Mouse (Mus musculus) embryonic stem cell, embryonic (primary cell): ENCODE data around the gene Plac8.

ENCODE experiments used
- CTCF ChIA-PET, 4 experiments: fragments of 300-600 bp in 2 of 4; fragments of 350-600 bp in 2 of 4; sonication (Branson Sonifier 250); formaldehyde crosslinking; loops; one replicate each; lab custom pipeline; 2022; ENCODE audit warnings: inconsistent platforms in 2 of 4; lab: Charles Lee
- POLR2A ChIA-PET, 4 experiments: fragments of 300-600 bp in 2 of 4; fragments of 350-600 bp in 2 of 4; sonication (Branson Sonifier 250); formaldehyde crosslinking; loops; one replicate each; lab custom pipeline; 2022; ENCODE audit warnings: antibody characterized with exemption in 4 of 4, inconsistent platforms in 1 of 4; lab: Charles Lee

The Plac8 gene

DNA sequence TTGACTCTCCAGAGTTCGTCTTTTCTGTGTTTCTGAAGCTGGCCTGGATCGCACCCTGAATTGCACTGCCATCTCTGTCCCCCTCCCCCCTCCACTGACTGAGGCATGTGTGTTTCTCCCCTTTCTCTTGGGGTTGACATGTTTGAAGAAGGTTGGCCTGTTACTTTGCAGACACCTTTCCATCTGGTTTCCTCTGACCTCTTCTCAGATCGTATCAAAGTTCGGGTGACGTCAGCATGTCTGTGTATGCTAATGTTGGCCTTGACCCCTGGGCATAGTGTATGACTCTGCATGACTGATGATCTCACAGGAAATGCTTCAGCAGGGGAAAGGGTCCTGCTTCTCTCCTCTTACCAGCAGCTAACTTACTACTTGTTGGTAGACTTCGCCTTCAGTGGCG, 11.0 kb upstream of the Plac8 start:
- POLR2A ChIA-PET = no interaction called here

DNA sequence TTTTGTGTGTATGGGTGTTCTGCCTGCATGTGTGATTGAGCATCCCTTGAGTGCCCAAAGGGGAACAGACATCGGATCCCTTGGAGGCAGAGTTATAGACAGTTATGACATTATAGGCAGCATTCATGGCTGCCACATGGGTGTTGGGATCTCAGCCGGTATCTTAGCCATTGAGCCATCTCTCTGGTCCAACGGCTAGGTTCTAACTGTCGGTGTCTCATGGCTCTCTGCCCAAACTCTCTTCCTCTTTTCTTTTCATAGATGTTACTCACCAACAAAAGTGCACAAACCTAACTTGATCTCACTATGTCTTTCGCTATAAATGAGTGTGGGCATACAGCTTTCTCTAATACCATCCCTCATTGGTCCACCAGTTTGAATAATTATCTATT, 10.4 kb upstream of the Plac8 start:
- ChIA-PET CTCF (no interaction called here), POLR2A (interaction anchor here in 1 of 4 experiments (0.6 kb wide), 1 partner anchor 468 kb away, joined by 3 read pairs; no protein-coding TSS in a partner anchor)

More for the DNA sequence above, 11.0 kb upstream of the Plac8 start:
- CTCF ChIA-PET = no interaction called here

DNA sequence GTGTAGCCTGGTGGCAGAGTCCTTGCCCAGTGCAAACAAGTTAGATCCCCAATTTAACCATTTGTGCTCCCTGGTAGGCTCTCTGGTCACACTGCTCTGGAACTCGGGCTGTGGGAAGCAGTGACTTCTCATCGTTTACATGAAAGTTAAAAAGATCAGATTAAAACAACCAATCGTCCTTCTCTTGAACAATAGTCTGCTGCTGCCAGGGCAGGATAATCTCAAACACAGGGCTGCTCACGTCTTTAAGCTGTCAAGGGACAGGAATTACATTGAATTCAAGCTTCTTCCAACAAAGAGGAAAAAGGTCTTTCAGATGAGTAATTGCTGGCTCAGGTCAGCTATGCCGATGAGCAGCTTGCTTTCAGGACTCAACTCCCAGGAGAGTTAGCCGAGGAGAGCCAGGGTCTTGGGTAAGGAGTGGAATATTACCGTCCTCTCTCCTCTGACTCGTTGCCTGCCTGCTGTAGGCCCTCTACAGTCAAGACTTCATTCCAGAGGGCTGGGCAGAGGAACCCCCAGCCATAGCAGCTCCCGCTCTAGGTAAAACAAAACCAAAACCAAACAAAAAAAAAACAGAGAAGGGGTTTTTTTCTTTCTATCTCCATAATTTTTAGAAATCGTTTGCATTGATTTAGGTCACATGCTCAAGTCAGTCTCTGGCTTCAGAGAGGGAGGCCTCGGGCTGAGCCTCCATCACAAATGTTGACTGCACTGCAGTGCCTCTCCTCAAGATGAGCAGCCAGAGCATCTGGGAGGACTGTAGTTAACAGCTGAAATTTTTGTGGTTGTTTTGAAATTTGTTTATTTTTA, 9.8 kb upstream of the Plac8 start:
- CTCF ChIA-PET = no interaction called here
- POLR2A ChIA-PET = interaction anchor here in 2 of 4 experiments (0.6 to 1.0 kb wide), 3 partner anchors 16 to 581 kb away, joined by 3 to 4 read pairs (median 3); no protein-coding TSS in a partner anchor

DNA sequence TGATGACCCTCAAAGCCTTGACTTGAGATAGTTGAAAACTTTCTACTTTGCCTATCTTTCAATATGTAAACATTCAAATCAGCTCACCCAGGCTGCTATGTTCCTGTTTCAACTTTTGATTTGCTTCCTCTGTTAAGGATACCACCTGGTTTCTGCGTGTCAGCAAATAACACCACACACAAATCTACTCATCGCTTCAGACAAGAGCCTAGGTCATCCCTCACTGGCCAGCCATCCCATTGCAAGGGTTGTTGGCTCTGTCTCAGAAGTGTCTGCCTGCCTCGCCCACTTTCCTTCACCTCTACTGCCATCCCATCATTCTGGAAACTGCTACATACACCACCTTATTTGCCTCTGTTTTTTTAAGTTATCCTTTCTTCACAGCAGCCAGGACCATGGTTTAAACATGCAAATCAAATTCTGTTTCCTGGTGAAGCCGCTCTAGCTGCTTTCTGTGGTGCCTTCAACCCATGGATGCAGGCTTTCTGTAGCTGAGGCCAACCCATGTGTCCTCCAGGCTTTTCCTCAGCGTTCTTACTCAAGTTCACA, 6.9 kb upstream of the Plac8 start:
- ChIA-PET CTCF (interaction anchor here in 2 of 4 experiments (0.6 to 0.7 kb wide), 2 partner anchors 14 to 148 kb away, joined by 3 to 4 read pairs; no protein-coding TSS in a partner anchor), POLR2A (interaction anchor here in 1 of 4 experiments (1.0 kb wide), 1 partner anchor 24 kb away, joined by 3 read pairs; no protein-coding TSS in a partner anchor)

DNA sequence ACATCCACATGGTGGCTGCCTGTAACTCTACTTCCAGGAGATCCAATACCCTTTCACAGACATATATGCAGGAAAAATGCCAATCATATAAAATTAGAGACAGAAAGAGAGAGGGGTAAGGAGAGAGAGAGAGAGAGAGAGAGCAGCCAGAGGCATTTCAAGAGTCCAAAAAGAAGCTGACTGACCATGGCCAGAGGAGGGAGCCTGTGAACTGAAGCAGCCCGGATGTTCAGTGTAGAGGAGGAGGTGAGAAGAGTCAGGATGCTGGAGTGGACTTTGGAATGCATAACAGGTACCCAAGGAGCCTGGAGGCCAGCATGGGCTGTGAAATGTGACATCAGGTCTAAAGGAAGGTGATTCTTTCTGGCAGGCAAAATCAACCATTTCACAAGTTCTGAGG, 2.7 kb upstream of the Plac8 start:
- CTCF ChIA-PET = interaction anchor here in 1 of 4 experiments (0.6 kb wide), 1 partner anchor 51 kb away, joined by 3 read pairs; no protein-coding TSS in a partner anchor
- POLR2A ChIA-PET = interaction anchor here in 1 of 4 experiments (1.1 kb wide), 1 partner anchor 47 kb away, joined by 3 read pairs; no protein-coding TSS in a partner anchor

DNA sequence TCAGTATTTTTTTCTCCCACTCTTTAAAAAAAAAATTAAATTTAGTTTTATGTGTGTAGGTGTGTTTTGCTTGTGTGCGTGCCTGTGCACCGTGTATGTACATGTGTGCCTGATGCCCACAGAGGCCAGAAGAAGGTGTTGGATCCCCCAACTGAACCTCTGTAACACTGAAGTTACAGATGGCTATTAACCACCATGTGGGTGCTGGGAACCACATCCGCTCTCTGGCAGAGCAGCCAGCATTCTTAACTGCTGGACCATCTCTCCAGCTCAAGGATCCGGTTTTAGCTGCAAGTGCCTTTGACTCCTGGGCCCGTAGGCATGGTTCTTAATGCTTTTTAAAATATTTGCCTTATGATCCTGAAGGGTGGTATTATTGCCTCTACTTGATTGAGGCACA, 1.2 kb upstream of the Plac8 start:
- POLR2A ChIA-PET = no interaction called here
- CTCF ChIA-PET = no interaction called here

DNA sequence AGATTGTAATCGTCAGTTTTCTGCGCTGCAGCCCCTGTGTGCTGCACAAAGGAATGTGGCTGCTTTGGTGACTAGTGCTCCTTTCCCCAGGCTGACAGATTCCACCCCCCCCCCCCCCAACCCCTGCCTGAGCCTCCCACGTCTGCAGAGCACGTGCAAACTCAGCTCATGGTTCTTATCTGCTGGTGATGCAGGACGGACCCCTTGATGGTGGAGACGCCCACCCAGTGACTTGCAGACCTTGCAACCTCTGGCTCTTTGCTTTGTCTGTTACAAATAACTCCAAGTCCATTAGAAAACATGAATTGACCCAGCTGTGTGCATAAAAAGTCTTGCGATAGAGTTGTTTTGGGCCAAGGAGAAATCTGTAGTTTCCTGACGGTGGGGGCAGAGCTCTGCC, 1.3 kb downstream of the Plac8 start:
- POLR2A ChIA-PET = interaction anchor here in 1 of 4 experiments (0.8 kb wide), 1 partner anchor 228 kb away, joined by 3 read pairs; the partner anchor contains the start of genes Helq and Mrps18c
- CTCF ChIA-PET = no interaction called here

DNA sequence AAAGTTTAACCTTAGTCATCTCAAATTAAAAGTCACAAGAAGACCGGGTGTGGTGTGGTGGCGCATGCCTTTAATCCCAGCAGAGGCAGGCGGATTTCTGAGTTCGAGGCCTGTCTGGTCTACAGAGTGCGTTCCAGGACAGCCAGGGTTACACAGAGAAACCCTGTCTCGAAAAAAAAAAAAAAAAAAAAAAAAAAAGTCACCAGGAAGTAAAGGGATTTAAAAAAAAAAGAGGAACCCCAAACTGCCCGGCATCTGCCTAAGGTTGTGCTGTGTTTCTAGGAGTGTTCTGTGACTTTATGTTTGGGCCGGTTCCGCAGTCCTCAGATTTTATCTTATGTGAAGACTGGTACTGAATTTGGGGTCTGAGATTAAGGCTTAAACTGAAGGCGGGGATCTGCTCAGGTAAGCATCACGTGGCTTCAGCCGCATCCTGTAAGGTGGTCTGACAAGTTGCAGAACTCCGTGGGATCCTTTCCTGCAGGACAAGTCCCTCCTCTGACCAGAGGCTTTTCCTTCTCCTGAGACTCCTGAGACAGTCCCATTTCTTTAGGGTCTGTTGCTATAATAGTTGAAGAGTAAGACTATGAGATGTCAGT, 1.9 kb downstream of the Plac8 start:
- ChIA-PET CTCF (no interaction called here), POLR2A (no interaction called here)

DNA sequence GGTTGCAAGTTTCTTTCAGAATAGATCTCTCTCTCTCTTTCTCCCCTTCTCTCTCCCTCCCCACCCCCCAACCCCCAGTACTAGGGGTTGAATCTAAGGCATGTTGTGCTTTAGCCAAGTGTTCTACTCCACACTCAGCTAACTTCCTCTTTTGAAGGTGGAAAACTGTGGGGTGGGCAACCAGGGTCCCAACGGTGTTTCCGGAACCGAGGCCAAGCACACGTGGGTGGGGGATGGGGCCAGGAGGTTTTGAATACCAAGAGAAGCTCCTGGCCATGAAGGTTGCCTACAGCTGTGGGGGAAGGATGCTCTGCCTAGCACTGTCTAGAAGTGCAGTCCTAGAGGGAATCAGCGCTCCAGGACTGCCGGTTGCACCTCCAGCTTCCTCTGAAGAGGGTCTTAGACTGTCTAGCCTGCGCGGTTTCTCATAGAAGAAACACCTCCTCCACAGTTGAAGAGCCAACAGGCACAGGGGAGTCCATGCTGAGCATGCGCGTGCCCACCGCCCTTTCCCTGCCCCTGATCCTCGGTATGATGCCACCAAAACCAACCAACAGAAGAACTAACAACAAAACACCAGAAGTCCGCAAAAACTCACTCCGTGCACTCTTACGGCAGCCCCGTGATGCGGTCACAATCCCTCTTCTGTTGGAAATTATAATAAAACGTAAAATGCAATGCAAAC, 2.7 kb downstream of the Plac8 start:
- CTCF ChIA-PET = interaction anchor here in 2 of 4 experiments (0.6 to 1.1 kb wide), 2 partner anchors 93 to 106 kb away, joined by 3 to 7 read pairs; partner anchors contain the start of gene Coq2 (in 1 of the 2)
- POLR2A ChIA-PET = interaction anchor here in 1 of 4 experiments (0.7 to 1.1 kb wide), 2 partner anchors 51 to 140 kb away, joined by 3 to 4 read pairs; partner anchors contain the start of gene Cops4

DNA sequence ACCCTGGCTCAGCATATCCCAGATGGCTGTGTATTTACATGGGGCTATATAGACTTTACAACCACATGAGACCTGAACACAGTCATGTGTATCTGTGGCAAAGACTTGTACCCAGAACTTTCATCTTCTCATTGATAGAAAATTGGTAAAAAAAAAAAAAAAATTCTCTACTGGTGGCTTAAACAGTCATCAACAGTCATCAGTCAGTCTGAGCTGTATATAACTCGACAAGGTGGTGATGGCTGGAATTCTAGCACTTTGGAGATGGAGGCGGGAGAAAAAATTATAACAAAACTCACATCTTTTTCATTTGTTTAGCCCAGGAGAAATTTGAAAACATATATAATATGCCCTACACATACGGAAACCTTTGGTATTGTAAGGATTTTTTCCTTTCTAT, 3.2 kb downstream of the Plac8 start:
- ChIA-PET CTCF (interaction anchor here in 1 of 4 experiments (1.1 kb wide), 1 partner anchor 106 kb away, joined by 3 read pairs; the partner anchor contains the start of gene Coq2), POLR2A (interaction anchor here in 1 of 4 experiments (0.7 to 1.1 kb wide), 2 partner anchors 51 to 140 kb away, joined by 3 to 4 read pairs; partner anchors contain the start of gene Cops4)

DNA sequence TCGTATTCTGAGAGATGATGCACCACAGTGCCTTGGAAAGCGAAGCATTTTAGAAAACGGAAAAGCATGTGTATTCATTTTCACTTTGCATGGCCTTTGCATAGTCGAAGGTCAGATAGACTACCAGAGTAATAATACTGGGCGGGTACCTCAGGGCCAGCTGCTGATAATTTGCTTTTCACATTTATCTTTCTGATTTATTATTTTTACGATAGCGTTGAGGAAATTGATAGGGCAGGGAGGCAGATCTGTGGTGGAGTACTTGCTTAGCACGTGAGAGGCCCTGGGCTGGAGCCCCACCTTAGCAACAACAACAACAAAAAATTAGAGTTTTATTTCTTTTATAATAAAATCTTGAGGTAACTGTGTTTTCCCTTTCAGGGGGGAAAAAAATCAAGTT, 3.9 kb downstream of the Plac8 start:
- ChIA-PET CTCF (interaction anchor here in 2 of 4 experiments (0.6 to 0.7 kb wide), 2 partner anchors 31 to 113 kb away, joined by 3 to 4 read pairs; no protein-coding TSS in a partner anchor), POLR2A (no interaction called here)

DNA sequence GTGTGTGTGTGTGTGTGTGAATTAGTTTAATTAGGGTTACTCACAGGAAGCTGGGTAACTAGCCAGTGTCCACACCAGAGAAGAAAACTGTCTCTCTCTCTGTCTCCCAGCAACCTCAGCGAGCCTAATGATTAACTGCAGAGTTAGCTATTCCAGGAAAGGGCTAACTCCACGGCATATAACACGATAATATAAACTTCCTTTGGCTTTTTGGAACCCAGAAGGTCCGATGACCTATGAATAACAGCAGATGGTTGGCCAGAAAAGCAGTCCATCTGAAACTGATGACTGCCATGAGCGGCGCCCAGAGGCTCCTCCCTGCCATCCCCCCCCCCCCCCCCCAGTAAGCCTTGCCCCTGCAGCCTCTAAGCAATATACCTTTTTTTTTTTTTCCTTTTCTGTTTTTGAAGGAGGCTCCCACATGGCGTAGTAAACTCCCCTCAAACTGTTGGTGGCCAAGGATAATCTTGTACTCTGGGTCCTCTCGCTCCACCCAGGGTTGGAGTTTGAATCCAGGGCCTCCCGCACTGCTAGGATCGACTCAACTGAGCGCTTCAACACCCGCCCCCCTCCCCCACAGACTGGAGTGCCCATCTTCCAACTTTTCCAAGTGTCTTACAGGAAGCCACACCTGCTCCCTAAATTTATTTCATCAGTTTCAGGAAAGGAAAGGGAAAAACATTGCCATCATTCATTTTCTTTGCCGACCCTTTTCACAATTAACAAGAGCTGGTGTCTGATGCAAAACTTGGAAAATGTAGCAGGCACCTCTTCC, 4.6 kb downstream of the Plac8 start:
- POLR2A ChIA-PET = interaction anchor here in 2 of 4 experiments (0.6 kb wide), 2 partner anchors 84 to 127 kb away, joined by 3 to 4 read pairs; no protein-coding TSS in a partner anchor
- CTCF ChIA-PET = interaction anchor here in 2 of 4 experiments (0.6 to 0.7 kb wide), 2 partner anchors 30 to 114 kb away, joined by 3 to 4 read pairs; no protein-coding TSS in a partner anchor

DNA sequence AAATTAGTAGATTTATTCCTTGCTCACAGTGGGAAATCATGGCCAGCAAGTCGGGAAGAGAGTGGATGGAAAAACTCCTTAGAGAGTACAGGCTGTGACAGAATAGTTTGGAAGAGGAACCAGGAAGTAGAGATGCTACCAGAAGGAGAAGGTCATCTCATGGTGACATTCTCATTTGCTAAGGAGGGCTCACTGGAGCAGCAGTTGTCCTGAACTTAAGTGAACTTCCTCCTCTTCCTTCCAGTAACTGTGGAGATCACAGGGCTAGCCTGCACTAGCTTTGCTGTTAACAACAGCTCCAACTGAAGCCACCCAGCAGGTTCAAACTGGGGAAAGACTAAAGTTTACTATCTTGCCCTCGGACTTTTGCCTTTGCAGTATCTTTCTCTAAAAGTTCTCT, 5.2 kb downstream of the Plac8 start:
- ChIA-PET CTCF (no interaction called here), POLR2A (interaction anchor here in 1 of 4 experiments (0.6 kb wide), 1 partner anchor 127 kb away, joined by 4 read pairs; no protein-coding TSS in a partner anchor)

DNA sequence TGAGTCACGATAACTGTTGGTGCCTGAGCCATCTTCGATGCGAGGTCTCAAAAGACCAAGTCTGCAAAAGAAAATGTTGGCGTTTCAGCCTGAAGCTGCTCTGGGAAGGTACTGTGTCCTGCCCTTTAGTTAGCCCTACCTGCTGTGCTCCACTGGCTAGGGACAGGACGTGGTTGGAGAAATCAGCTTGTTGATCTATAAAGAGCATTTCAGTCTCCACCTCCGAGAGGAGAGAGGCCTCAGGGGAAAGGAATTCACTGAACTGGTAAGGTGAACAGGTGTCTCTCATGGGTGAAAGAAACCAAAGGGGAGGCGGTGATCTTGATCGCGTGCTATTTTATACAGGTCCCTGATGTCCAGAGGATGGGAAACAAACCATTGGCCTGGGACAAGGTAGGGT, 9.3 kb downstream of the Plac8 start:
- CTCF ChIA-PET = interaction anchor here in 1 of 4 experiments (1.3 kb wide), 1 partner anchor 218 kb away, joined by 3 read pairs; no protein-coding TSS in a partner anchor
- POLR2A ChIA-PET = interaction anchor here in 1 of 4 experiments (0.6 to 0.7 kb wide), 2 partner anchors 10 to 132 kb away, joined by 3 read pairs; no protein-coding TSS in a partner anchor

DNA sequence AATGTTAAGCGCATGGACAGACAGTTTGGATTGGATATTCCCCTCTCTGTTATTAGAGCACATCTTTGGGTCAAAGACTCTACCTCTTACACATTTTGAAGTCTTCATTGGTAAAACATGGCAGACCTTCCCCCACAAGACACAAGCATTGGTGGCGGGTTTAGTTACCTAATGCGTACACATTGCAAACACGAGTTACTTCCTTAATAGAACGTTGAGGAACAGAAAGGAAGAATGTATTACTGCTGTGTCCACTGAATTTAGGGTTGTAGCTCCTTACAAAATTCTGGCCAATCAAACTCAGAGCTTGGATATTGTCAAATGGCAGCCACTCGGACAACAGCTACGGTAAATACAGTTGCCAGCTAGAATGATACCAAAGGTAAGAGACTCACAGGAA, 12.7 kb downstream of the Plac8 start:
- POLR2A ChIA-PET = no interaction called here
- CTCF ChIA-PET = no interaction called here

DNA sequence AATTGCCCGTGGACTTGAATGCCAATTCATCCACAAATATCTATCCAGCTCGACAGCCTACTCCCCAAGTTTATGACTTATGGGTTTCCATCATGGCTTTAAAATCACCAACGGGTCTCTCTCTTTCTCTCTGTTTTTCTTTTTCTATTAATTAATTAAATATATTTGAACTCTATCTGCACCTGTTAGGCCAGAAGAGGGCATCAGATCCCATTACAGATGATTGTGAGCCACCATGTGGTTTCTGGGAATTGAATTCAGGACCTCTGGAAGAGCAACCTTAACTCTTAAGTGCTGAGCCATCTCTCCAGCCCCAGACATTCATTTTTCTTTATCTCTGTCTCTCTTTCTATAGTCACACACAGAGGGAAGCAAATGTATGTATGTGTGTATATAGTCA, 13.3 kb downstream of the Plac8 start:
- CTCF ChIA-PET = no interaction called here
- POLR2A ChIA-PET = interaction anchor here in 1 of 4 experiments (0.7 kb wide), 1 partner anchor 12 kb away, joined by 4 read pairs; no protein-coding TSS in a partner anchor

DNA sequence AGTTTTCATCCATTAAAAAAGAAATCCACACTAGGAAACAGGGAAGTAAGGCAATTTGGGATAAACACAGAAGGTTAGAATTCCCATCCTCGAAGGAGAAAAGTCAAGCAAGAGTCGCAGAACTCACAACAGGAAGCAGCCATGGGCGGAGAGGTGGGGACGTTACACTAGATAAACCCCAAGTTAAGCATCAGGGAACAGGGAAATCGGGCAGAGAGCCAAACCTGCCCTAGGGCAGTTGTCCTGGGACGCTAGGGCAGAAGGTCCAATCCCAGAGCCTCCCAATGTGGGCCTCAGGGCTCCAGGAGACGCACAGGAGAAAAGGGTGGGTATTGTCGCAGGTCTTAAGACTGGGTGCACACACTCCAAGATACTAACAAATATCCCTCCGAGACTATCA, 14.5 kb downstream of the Plac8 start:
- ChIA-PET POLR2A (no interaction called here), CTCF (no interaction called here)
